Mouse (Mus musculus) olfactory bulb, adult 2 months (tissue): ENCODE data around the gene Fzd2.

Source experiments
- CTCF ChIP-seq: fragments of 200-500 bp; IDR thresholded peaks from 2 replicates; pipeline ENCODE4 v1.5.1; 2012; ENCODE audit warnings: low read depth, mild to moderate bottlenecking, low read length, moderate library complexity; ENCODE audit not compliant: insufficient read depth
- POLR2A ChIP-seq: fragments of 200-500 bp; IDR thresholded peaks from 2 replicates; pipeline ENCODE4 v1.6.1; 2012; ENCODE audit warnings: mild to moderate bottlenecking, low read depth, low read length, moderate library complexity; ENCODE audit not compliant: insufficient read depth

GRCm38 (mm10) chr11:102565741-102566140, 38.5 kb upstream of the Fzd2 start:
- TF ChIP-seq CTCF, result no peak
- no peak for TF ChIP-seq POLR2A
